Mouse (Mus musculus): ENCODE results near the gene Fgf10. TPM values are rescaled to one million over a fixed set of nuclear protein-coding genes. Genes with fewer than 3 reads are reported as not detected.

Gene Fgf10
- 4.3 and 5.4 TPM in 2 replicates for polyA plus RNA-seq (2015; fragmentation: Nextera tagmentation; extraction: Ambion mirVana)

GRCm38 (mm10) chr13:118669491-118669890 lies at the start of gene Fgf10:
Gene Fgf10 (plus strand): TSS chr13:118669791.
- H3K9ac ChIP-seq (replicated peaks; ENCODE audit: low read length) = no peak within 1 kb of the TSS
- WGBS = 90% methylated on average over 7 of the region's 7 CpGs
- ATAC-seq (ENCODE audit: low FRiP score, low TSS enrichment) = no peak

GRCm38 (mm10) chr13:118629661-118630428 lies 39.7 kb upstream of the Fgf10 start:
- Histone ChIP-seq H3K36me3 (ENCODE audit: insufficient read depth, low read length) (no peaks in the 10 kb centered on the region), H3K9ac (replicated peaks; ENCODE audit: low read length) (no peak overlapping the region), H3K4me2 (replicated peaks; ENCODE audit: low read depth, low read length) (no peak overlapping the region), H3K4me1 (ENCODE audit: insufficient read depth, low read length) (no peaks in the 10 kb centered on the region), H3K27ac (ENCODE audit: low read length) (no peak overlapping the region), H3K4me3 (ENCODE audit: low read length) (no peak overlapping the region), H3K27me3 (ENCODE audit: insufficient read depth, low read length) (no peaks in the 10 kb centered on the region), H3K9me3 (ENCODE audit: low read length) (no peaks in the 10 kb centered on the region)
- 32% methylated on average over 3 of the region's 3 CpGs for WGBS
- no peak for ATAC-seq (ENCODE audit: low FRiP score, low TSS enrichment)

More at GRCm38 (mm10) chr13:118669491-118669890, at the start of gene Fgf10:
- H3K27me3 ChIP-seq (ENCODE audit: insufficient read depth, low read length) = no peaks in the 10 kb centered on the region
- no peaks in the 10 kb centered on the region for H3K36me3 ChIP-seq (ENCODE audit: insufficient read depth, low read length)
- H3K9me3 ChIP-seq (ENCODE audit: low read length) = no peaks in the 10 kb centered on the region
- no peaks in the 10 kb centered on the region for H3K4me1 ChIP-seq (ENCODE audit: insufficient read depth, low read length)
- H3K4me2 ChIP-seq (replicated peaks; ENCODE audit: low read depth, low read length) = no peak within 1 kb of the TSS
- H3K27ac ChIP-seq (ENCODE audit: low read length) = no peak within 1 kb of the TSS
- H3K4me3 ChIP-seq (ENCODE audit: low read length) = no peak within 1 kb of the TSS

GRCm38 (mm10) chr13:118631500-118631899 lies 38.1 kb upstream of the Fgf10 start:
- no peak overlapping the region for H3K27ac ChIP-seq (ENCODE audit: low read length)
- 75% methylated on average over 2 of the region's 2 CpGs for WGBS

GRCm38 (mm10) chr13:118636047-118636446 lies 33.5 kb upstream of the Fgf10 start:
- WGBS = 92% methylated on average over 5 of the region's 5 CpGs
- H3K4me1 ChIP-seq (ENCODE audit: insufficient read depth, low read length) = no peaks in the 10 kb centered on the region
- ATAC-seq (ENCODE audit: low FRiP score, low TSS enrichment) = no peak

More at GRCm38 (mm10) chr13:118631500-118631899, 38.1 kb upstream of the Fgf10 start:
- no peak overlapping the region for H3K4me2 ChIP-seq (replicated peaks; ENCODE audit: low read depth, low read length)
- no peaks in the 10 kb centered on the region for H3K27me3 ChIP-seq (ENCODE audit: insufficient read depth, low read length)
- H3K36me3 ChIP-seq (ENCODE audit: insufficient read depth, low read length) = no peaks in the 10 kb centered on the region
- H3K4me1 ChIP-seq (ENCODE audit: insufficient read depth, low read length) = no peaks in the 10 kb centered on the region
- H3K9me3 ChIP-seq (ENCODE audit: low read length) = no peaks in the 10 kb centered on the region
- no peak for ATAC-seq (ENCODE audit: low FRiP score, low TSS enrichment)
- H3K4me3 ChIP-seq (ENCODE audit: low read length) = no peak overlapping the region
- no peak overlapping the region for H3K9ac ChIP-seq (replicated peaks; ENCODE audit: low read length)

GRCm38 (mm10) chr13:118642585-118642984 lies 27.0 kb upstream of the Fgf10 start:
- Histone ChIP-seq H3K4me1 (ENCODE audit: insufficient read depth, low read length) (no peaks in the 10 kb centered on the region), H3K36me3 (ENCODE audit: insufficient read depth, low read length) (no peaks in the 10 kb centered on the region), H3K4me2 (replicated peaks; ENCODE audit: low read depth, low read length) (no peak overlapping the region), H3K27me3 (ENCODE audit: insufficient read depth, low read length) (no peaks in the 10 kb centered on the region), H3K9me3 (ENCODE audit: low read length) (no peaks in the 10 kb centered on the region), H3K4me3 (ENCODE audit: low read length) (no peak overlapping the region), H3K9ac (replicated peaks; ENCODE audit: low read length) (no peak overlapping the region), H3K27ac (ENCODE audit: low read length) (no peak overlapping the region)
- 62% methylated on average over 3 of the region's 3 CpGs for WGBS
- ATAC-seq (ENCODE audit: low FRiP score, low TSS enrichment) = peak; percentile 51; the same call in 1 of the 2 replicates

More at GRCm38 (mm10) chr13:118636047-118636446, 33.5 kb upstream of the Fgf10 start:
- Histone ChIP-seq H3K36me3 (ENCODE audit: insufficient read depth, low read length) (no peaks in the 10 kb centered on the region), H3K9ac (replicated peaks; ENCODE audit: low read length) (no peak overlapping the region), H3K27ac (ENCODE audit: low read length) (no peak overlapping the region), H3K4me2 (replicated peaks; ENCODE audit: low read depth, low read length) (no peak overlapping the region), H3K9me3 (ENCODE audit: low read length) (no peaks in the 10 kb centered on the region), H3K27me3 (ENCODE audit: insufficient read depth, low read length) (no peaks in the 10 kb centered on the region), H3K4me3 (ENCODE audit: low read length) (no peak overlapping the region)

GRCm38 (mm10) chr13:118643138-118643537 lies 26.5 kb upstream of the Fgf10 start:
- ATAC-seq (ENCODE audit: low FRiP score, low TSS enrichment) = peak; percentile 91
- H3K27me3 ChIP-seq (ENCODE audit: insufficient read depth, low read length) = no peaks in the 10 kb centered on the region

GRCm38 (mm10) chr13:118656991-118657390 lies 12.6 kb upstream of the Fgf10 start:
- Histone ChIP-seq H3K27me3 (ENCODE audit: insufficient read depth, low read length) (no peaks in the 10 kb centered on the region), H3K9me3 (ENCODE audit: low read length) (no peaks in the 10 kb centered on the region), H3K27ac (ENCODE audit: low read length) (no peak overlapping the region), H3K4me3 (ENCODE audit: low read length) (no peak overlapping the region), H3K4me2 (replicated peaks; ENCODE audit: low read depth, low read length) (peak overlapping the region; percentile 12; the same call in 1 of the 2 replicates), H3K9ac (replicated peaks; ENCODE audit: low read length) (no peak overlapping the region), H3K36me3 (ENCODE audit: insufficient read depth, low read length) (no peaks in the 10 kb centered on the region), H3K4me1 (ENCODE audit: insufficient read depth, low read length) (no peaks in the 10 kb centered on the region)
- ATAC-seq (ENCODE audit: low FRiP score, low TSS enrichment) = no peak
- 76% methylated on average over 5 of the region's 5 CpGs for WGBS

More at GRCm38 (mm10) chr13:118643138-118643537, 26.5 kb upstream of the Fgf10 start:
- Histone ChIP-seq H3K27ac (ENCODE audit: low read length) (no peak overlapping the region), H3K9me3 (ENCODE audit: low read length) (no peaks in the 10 kb centered on the region), H3K4me2 (replicated peaks; ENCODE audit: low read depth, low read length) (no peak overlapping the region), H3K36me3 (ENCODE audit: insufficient read depth, low read length) (no peaks in the 10 kb centered on the region), H3K4me1 (ENCODE audit: insufficient read depth, low read length) (no peaks in the 10 kb centered on the region), H3K4me3 (ENCODE audit: low read length) (no peak overlapping the region), H3K9ac (replicated peaks; ENCODE audit: low read length) (no peak overlapping the region)
- WGBS = 26% methylated on average over 6 of the region's 6 CpGs

- Histone ChIP-seq H3K27ac (ENCODE audit: low read length) (0 out of 2 replicates have a peak overlapping the region, but pooled peaks have one; percentile 38), H3K36me3 (ENCODE audit: insufficient read depth, low read length) (no peaks in the 10 kb centered on the region), H3K4me2 (replicated peaks; ENCODE audit: low read depth, low read length) (no peak overlapping the region), H3K4me3 (ENCODE audit: low read length) (peak overlapping the region; percentile 13; the same call in 1 of the 2 replicates), H3K4me1 (ENCODE audit: insufficient read depth, low read length) (no peaks in the 10 kb centered on the region), H3K9me3 (ENCODE audit: low read length) (no peaks in the 10 kb centered on the region), H3K27me3 (ENCODE audit: insufficient read depth, low read length) (no peaks in the 10 kb centered on the region), H3K9ac (replicated peaks; ENCODE audit: low read length) (no peak overlapping the region)
- ATAC-seq (ENCODE audit: low FRiP score, low TSS enrichment) = no peak
- 85% methylated on average over 2 of the region's 2 CpGs for WGBS
These were observed 11.6 kb upstream of the Fgf10 start for GRCm38 (mm10) chr13:118658031-118658430.

- peak; percentile 83 for ATAC-seq (ENCODE audit: low FRiP score, low TSS enrichment)
- 85% methylated on average over 7 of the region's 7 CpGs for WGBS
- H3K4me3 ChIP-seq (ENCODE audit: low read length) = peak overlapping the region; percentile 13; the same call in 1 of the 2 replicates
- H3K9me3 ChIP-seq (ENCODE audit: low read length) = no peaks in the 10 kb centered on the region
- H3K4me2 ChIP-seq (replicated peaks; ENCODE audit: low read depth, low read length) = no peak overlapping the region
- no peaks in the 10 kb centered on the region for H3K36me3 ChIP-seq (ENCODE audit: insufficient read depth, low read length)
- H3K9ac ChIP-seq (replicated peaks; ENCODE audit: low read length) = no peak overlapping the region
- H3K27me3 ChIP-seq (ENCODE audit: insufficient read depth, low read length) = no peaks in the 10 kb centered on the region
- 0 out of 2 replicates have a peak overlapping the region, but pooled peaks have one; percentile 38 for H3K27ac ChIP-seq (ENCODE audit: low read length)
- no peaks in the 10 kb centered on the region for H3K4me1 ChIP-seq (ENCODE audit: insufficient read depth, low read length)
These were observed 10.8 kb upstream of the Fgf10 start for GRCm38 (mm10) chr13:118658608-118659326.
